Mouse (Mus musculus) CH12.LX (cell line): ENCODE measurements around the gene Cftr. TPM values are rescaled to one million over a fixed set of nuclear protein-coding genes. Genes with fewer than 3 reads are reported as not detected.

Experiments
- DNase-seq: peaks from one replicate; pipeline ENCODE4 v3.0.0-alpha.2; 2013; ENCODE audit errors: extremely low read depth
- H3K27ac ChIP-seq: 2 replicates; pipeline ENCODE4 v1.5.1; 2012; ENCODE audit warnings: low read depth, mild to moderate bottlenecking, control low read depth, moderate library complexity; ENCODE audit not compliant: insufficient read depth
- H3K27me3 ChIP-seq: replicated peaks from 2 replicates; pipeline ENCODE3; 2012; ENCODE audit warnings: inconsistent platforms
- H3K36me3 ChIP-seq, 2 experiments: replicated peaks in 1 of 2; 2 replicates each; pipeline versions ENCODE3 to v1.6.1; 2012; ENCODE audit warnings: inconsistent platforms in 1 of 2, low read length in 1 of 2, mild to moderate bottlenecking in 1 of 2, mixed read lengths in 1 of 2, moderate library complexity in 1 of 2; ENCODE audit not compliant: control insufficient read depth in 1 of 2, insufficient read depth in 1 of 2
- H3K4me1 ChIP-seq, 2 experiments: 2 replicates each; pipeline ENCODE4 v1.6.1; 2012; ENCODE audit warnings: inconsistent platforms in 1 of 2, moderate library complexity in 1 of 2; ENCODE audit not compliant: insufficient read depth in 2 of 2, control insufficient read depth in 1 of 2
- H3K4me2 ChIP-seq: 2 replicates; pipeline ENCODE4 v1.6.1; 2012; ENCODE audit warnings: low read depth, mild to moderate bottlenecking, control low read depth; ENCODE audit not compliant: poor library complexity, insufficient read depth, severe bottlenecking
- H3K4me3 ChIP-seq, 3 experiments: fragments of 150-350 bp in 1 of 3; sonication (generic) in 1 of 3; replicated peaks in 1 of 3; 2 replicates each; pipeline versions ENCODE3 to v1.5.1; 2011 to 2012; ENCODE audit warnings: low read depth in 2 of 3, low read length in 2 of 3, mild to moderate bottlenecking in 2 of 3, moderate library complexity in 2 of 3, control low read depth in 1 of 3, improper control_type of control experiment in 1 of 3, inconsistent platforms in 1 of 3, mixed read lengths in 1 of 3; ENCODE audit not compliant: poor library complexity in 1 of 3
- H3K79me2 ChIP-seq: replicated peaks from 2 replicates; pipeline ENCODE4 v1.6.1; 2012; ENCODE audit warnings: mild to moderate bottlenecking, moderate library complexity; ENCODE audit not compliant: control insufficient read depth, poor library complexity, insufficient read depth, severe bottlenecking; ENCODE audit errors: extremely low read depth
- H3K9ac ChIP-seq: 2 replicates; pipeline ENCODE4 v1.6.1; 2012; ENCODE audit warnings: low read depth, mild to moderate bottlenecking, control low read depth, moderate library complexity; ENCODE audit not compliant: insufficient read depth
- H3K9me3 ChIP-seq: replicated peaks from 2 replicates; pipeline ENCODE3; 2012; ENCODE audit warnings: low read length, inconsistent platforms, mixed read lengths
- CHD1 ChIP-seq: IDR thresholded peaks from 2 replicates; pipeline ENCODE4 v1.6.1; 2012; ENCODE audit warnings: low read depth, low read length, improper control_type of control experiment, inconsistent platforms
- CHD2 ChIP-seq: IDR thresholded peaks from 2 replicates; pipeline ENCODE4 v1.6.1; 2011; ENCODE audit warnings: low read length, improper control_type of control experiment
- CTCF ChIP-seq, 2 experiments: IDR thresholded peaks in 1 of 2; conservative IDR thresholded peaks in 1 of 2; 2 replicates each; pipeline ENCODE4 v1.5.1; 2011 to 2012; ENCODE audit warnings: low read depth in 2 of 2, low read length in 2 of 2, improper control_type of control experiment in 1 of 2, inconsistent platforms in 1 of 2, mild to moderate bottlenecking in 1 of 2, moderate library complexity in 1 of 2
- ELF1 ChIP-seq: IDR thresholded peaks from 2 replicates; pipeline ENCODE4 v1.6.1; 2014; ENCODE audit warnings: low read depth, mild to moderate bottlenecking, inconsistent platforms, low read length, improper control_type of control experiment
- EP300 ChIP-seq: IDR thresholded peaks from 2 replicates; pipeline ENCODE4 v1.6.1; 2011; ENCODE audit warnings: low read length, improper control_type of control experiment
- ETS1 ChIP-seq: conservative IDR thresholded peaks from 2 replicates; pipeline ENCODE4 v1.6.1; 2012; ENCODE audit warnings: low read depth, mild to moderate bottlenecking, inconsistent platforms, low read length, improper control_type of control experiment, moderate library complexity
- GABPA ChIP-seq: IDR thresholded peaks from 2 replicates; pipeline ENCODE4 v1.6.1; 2012; ENCODE audit warnings: low read depth, low read length, improper control_type of control experiment, inconsistent platforms; ENCODE audit not compliant: insufficient replicate concordance
- HCFC1 ChIP-seq: IDR thresholded peaks from 2 replicates; pipeline ENCODE4 v1.6.1; 2012; ENCODE audit warnings: low read depth, mild to moderate bottlenecking, inconsistent platforms, low read length, improper control_type of control experiment
- IRF4 ChIP-seq: IDR thresholded peaks from 2 replicates; pipeline ENCODE4 v1.6.1; 2014; ENCODE audit warnings: low read depth, mild to moderate bottlenecking, inconsistent platforms, low read length, improper control_type of control experiment
- JUND ChIP-seq: conservative IDR thresholded peaks from 2 replicates; pipeline ENCODE4 v1.6.1; 2011; ENCODE audit warnings: low read depth, low read length, improper control_type of control experiment
- KAT2A ChIP-seq: IDR thresholded peaks from 2 replicates; pipeline ENCODE4 v1.6.1; 2012; ENCODE audit warnings: low read length, improper control_type of control experiment, inconsistent platforms; ENCODE audit not compliant: insufficient replicate concordance
- MAZ ChIP-seq: IDR thresholded peaks from 2 replicates; pipeline ENCODE4 v1.6.1; 2012; ENCODE audit warnings: low read depth, mild to moderate bottlenecking, inconsistent platforms, low read length, improper control_type of control experiment, moderate library complexity
- MXI1 ChIP-seq: IDR thresholded peaks from 2 replicates; pipeline ENCODE4 v1.6.1; 2011; ENCODE audit warnings: mild to moderate bottlenecking, low read depth, low read length, improper control_type of control experiment
- MYC ChIP-seq: IDR thresholded peaks from 2 replicates; pipeline ENCODE4 v1.6.1; 2011; ENCODE audit warnings: low read depth, mild to moderate bottlenecking, improper control_type of control experiment, low read length
- NELFE ChIP-seq: IDR thresholded peaks from 2 replicates; pipeline ENCODE4 v1.6.1; 2011; ENCODE audit warnings: low read depth, low read length, improper control_type of control experiment
- NRF1 ChIP-seq: IDR thresholded peaks from 2 replicates; pipeline ENCODE4 v1.6.1; 2014; ENCODE audit warnings: low read depth, mild to moderate bottlenecking, inconsistent platforms, low read length, improper control_type of control experiment, moderate library complexity
- PAX5 ChIP-seq: IDR thresholded peaks from 2 replicates; pipeline ENCODE4 v1.6.1; 2012; ENCODE audit warnings: low read length, inconsistent platforms, mixed read lengths
- POLR2A ChIP-seq: IDR thresholded peaks from 2 replicates; pipeline ENCODE4 v1.6.1; 2011; ENCODE audit warnings: low read depth, mild to moderate bottlenecking, improper control_type of control experiment, low read length
- RAD21 ChIP-seq: IDR thresholded peaks from 2 replicates; pipeline ENCODE4 v1.6.1; 2011; ENCODE audit warnings: low read depth, mild to moderate bottlenecking, low read length, improper control_type of control experiment, moderate library complexity
- SMC3 ChIP-seq: IDR thresholded peaks from 2 replicates; pipeline ENCODE4 v1.6.1; 2011; ENCODE audit warnings: low read depth, low read length, improper control_type of control experiment
- TBP ChIP-seq: conservative IDR thresholded peaks from 2 replicates; pipeline ENCODE4 v1.6.1; 2011; ENCODE audit warnings: low read depth, low read length, improper control_type of control experiment
- TCF12 ChIP-seq: IDR thresholded peaks from 2 replicates; pipeline ENCODE4 v1.6.1; 2014; ENCODE audit warnings: low read depth, mild to moderate bottlenecking, inconsistent platforms, low read length, improper control_type of control experiment
- USF1 ChIP-seq: IDR thresholded peaks from 2 replicates; pipeline ENCODE4 v1.6.1; 2014; ENCODE audit warnings: low read depth, mild to moderate bottlenecking, inconsistent platforms, low read length, improper control_type of control experiment
- ZC3H11A ChIP-seq: IDR thresholded peaks from 2 replicates; pipeline ENCODE4 v1.6.1; 2012; ENCODE audit warnings: low read depth, mild to moderate bottlenecking, inconsistent platforms, low read length, improper control_type of control experiment
- ZKSCAN1 ChIP-seq: IDR thresholded peaks from 2 replicates; pipeline ENCODE4 v1.6.1; 2012; ENCODE audit warnings: low read depth, inconsistent platforms, low read length, improper control_type of control experiment, borderline replicate concordance
- ZMIZ1 ChIP-seq: IDR thresholded peaks from 2 replicates; pipeline ENCODE4 v1.6.1; 2012; ENCODE audit warnings: low read depth, mild to moderate bottlenecking, inconsistent platforms, low read length, improper control_type of control experiment
- dilution Hi-C: fragments of 300-500 bp; cut with MboI; formaldehyde crosslinking; loops from 2 replicates; pipeline ENCODE4 v1.14.3; 2020; ENCODE audit warnings: low sequenced_read_pairs; ENCODE audit not compliant: extremely low pct_unique_long_range_greater_than_20kb, extremely low pct_ligation_motif_present
- in situ Hi-C: fragments of 300-500 bp; cut with MboI; formaldehyde crosslinking; loops from 3 replicates; pipeline ENCODE4 v1.14.3; 2019; ENCODE audit warnings: low sequenced_read_pairs, low pct_ligation_motif_present, low pct_unique_long_range_greater_than_20kb, mixed read lengths
- polyA plus RNA-seq: library from polyadenylated mRNA; unstranded; fragments of >175 nt; gene quantifications from 2 replicates; pipeline ENCODE4 v1.2.1, GENCODE M21; 2012; ENCODE audit warnings: low read depth; ENCODE audit not compliant: insufficient read length
- total RNA-seq, 2 experiments: library from RNA; depleted of rRNA; stranded (reverse); fragments of 300-350 nt in 1 of 2; fragments of >200 nt in 1 of 2; gene quantifications; 2 replicates each; pipeline ENCODE4 v1.2.3; 2012 to 2014

Gene Cftr
- total and polyA plus RNA-seq, 3 experiments: not detected

- Histone ChIP-seq H3K4me3 (no peak overlapping the region), H3K79me2 (no peaks in the 10 kb centered on the region), H3K9ac (no peak overlapping the region), H3K27ac (no peak overlapping the region), H3K27me3 (no peaks in the 10 kb centered on the region), H3K36me3 (no peaks in the 10 kb centered on the region), H3K4me1 (peaks cover 0 to 4% of the 10 kb centered on the region in 2 experiments; a peak in 1 of 4 replicates), H3K4me2 (no peak overlapping the region), H3K9me3 (no peaks in the 10 kb centered on the region)
- TF ChIP-seq CTCF (conservative IDR thresholded peaks at IDR 0.05 in 1 of 2, IDR thresholded peaks at IDR 0.05 in 1 of 2; ENCODE audit: low read depth in 2 of 2, low read length in 2 of 2) (peak in 1 of 2 experiments; percentile 69; a peak in 3 of 4 replicates), ZKSCAN1 (no peak), SMC3 (peak; percentile 64), RAD21 (peak; percentile 27), USF1 (no peak)
- dilution Hi-C loops (no loop called here), in situ Hi-C loops (no loop called here)
- peak; percentile 22 for DNase-seq
Measured at GRCm38 (mm10) chr6:18171614-18172013, 1.1 kb downstream of the Cftr start.

GRCm38 (mm10) chr6:18177509-18177908 lies 7.0 kb downstream of the Cftr start:
- H3K36me3 ChIP-seq: no peaks in the 10 kb centered on the region
- H3K79me2 ChIP-seq: no peaks in the 10 kb centered on the region
- H3K27ac ChIP-seq: no peak overlapping the region
- DNase-seq: peak; percentile 42
- no peak overlapping the region for H3K4me2 ChIP-seq
- H3K9me3 ChIP-seq: no peaks in the 10 kb centered on the region
- dilution Hi-C loops (no loop called here), in situ Hi-C loops (no loop called here)
- H3K4me1 ChIP-seq: peaks cover 0 to 8% of the 10 kb centered on the region in 2 experiments; a peak in 1 of 4 replicates
- H3K4me3 ChIP-seq: no peak overlapping the region
- no peaks in the 10 kb centered on the region for H3K27me3 ChIP-seq
- H3K9ac ChIP-seq: no peak overlapping the region
- TF ChIP-seq MYC (no peak), JUND (no peak), ZKSCAN1 (no peak), ZMIZ1 (no peak), MXI1 (no peak), ETS1 (no peak), KAT2A (no peak), NRF1 (no peak), CHD1 (no peak), IRF4 (no peak)

DNA sequence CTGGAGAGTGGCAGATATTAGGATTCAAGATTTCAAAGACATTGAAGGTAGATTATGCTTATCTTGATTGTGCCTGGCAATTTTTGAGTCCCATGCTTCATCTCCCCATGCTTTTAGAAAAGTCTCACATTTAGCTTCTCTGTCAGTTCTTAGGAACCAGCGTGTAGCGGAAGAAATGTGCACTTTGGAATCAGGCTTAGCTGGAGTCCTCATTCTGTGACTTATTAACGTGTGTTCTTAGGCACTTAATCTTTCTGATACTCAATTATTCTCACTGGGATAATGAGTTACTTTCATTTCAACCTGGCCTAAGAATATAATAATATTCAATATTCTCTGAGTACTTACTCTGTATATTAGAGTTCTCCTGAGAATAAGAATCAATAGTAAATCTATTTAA lies 10.2 kb downstream of the Cftr start:
- no peak overlapping the region for H3K27ac ChIP-seq
- H3K36me3 ChIP-seq: no peaks in the 10 kb centered on the region
- dilution Hi-C loops: no loop called here
- no peak for DNase-seq
- H3K9me3 ChIP-seq: no peaks in the 10 kb centered on the region
- TF ChIP-seq CHD2 (no peak), ZC3H11A (no peak), MAZ (no peak), HCFC1 (no peak), PAX5 (no peak), TCF12 (no peak), ELF1 (no peak), GABPA (no peak), TBP (no peak), POLR2A (no peak), MXI1 (no peak), IRF4 (no peak), JUND (no peak), NELFE (no peak), EP300 (no peak)
- TF ChIP-seq, all 38 proteins: peak for 0
- Histone ChIP-seq H3K4me2 (no peak overlapping the region), H3K4me3 (no peak overlapping the region), H3K79me2 (no peaks in the 10 kb centered on the region), H3K9ac (no peak overlapping the region), H3K27me3 (no peaks in the 10 kb centered on the region), H3K4me1 (peaks cover 0 to 5% of the 10 kb centered on the region in 2 experiments; a peak in 1 of 4 replicates)
- in situ Hi-C loops: no loop called here
